Mouse (Mus musculus) right cerebral cortex, postnatal 14 days (tissue): Measurements from ENCODE around the gene Tbxas1.

Experiments used
- DNase-seq: peaks from one replicate; pipeline ENCODE4 v3.0.0; 2022

Gene Tbxas1

GRCm38 (mm10) chr6:39005267-39005944 lies 130.2 kb downstream of the Tbxas1 start:
- DNase-seq, result no peak

- peak; percentile 34 for DNase-seq
Observed at GRCm38 (mm10) chr6:39005945-39006572, 130.9 kb downstream of the Tbxas1 start.

GRCm38 (mm10) chr6:39007223-39007622 lies 132.0 kb downstream of the Tbxas1 start:
- no peak for DNase-seq

GRCm38 (mm10) chr6:39008116-39008515 lies 132.9 kb downstream of the Tbxas1 start:
- no peak for DNase-seq

- no peak for DNase-seq
Observed at GRCm38 (mm10) chr6:39013034-39013832, 138.0 kb downstream of the Tbxas1 start.

- no peak for DNase-seq
Observed at GRCm38 (mm10) chr6:39017942-39018341, 142.7 kb downstream of the Tbxas1 start.

- no peak for DNase-seq
Observed at GRCm38 (mm10) chr6:39018805-39019204, 143.6 kb downstream of the Tbxas1 start.

GRCm38 (mm10) chr6:39019219-39019618 lies 144.0 kb downstream of the Tbxas1 start:
- DNase-seq, result no peak

GRCm38 (mm10) chr6:39021909-39022308 lies 146.7 kb downstream of the Tbxas1 start:
- no peak for DNase-seq

- no peak for DNase-seq
Observed at GRCm38 (mm10) chr6:39022461-39023181, 147.4 kb downstream of the Tbxas1 start.

- DNase-seq, result no peak
Observed at GRCm38 (mm10) chr6:39024631-39025030, 149.4 kb downstream of the Tbxas1 start.

GRCm38 (mm10) chr6:39025038-39025437 lies 149.8 kb downstream of the Tbxas1 start:
- no peak for DNase-seq

- DNase-seq, result no peak
Observed at GRCm38 (mm10) chr6:39030714-39031113, 155.5 kb downstream of the Tbxas1 start.

- DNase-seq, result no peak
Observed at GRCm38 (mm10) chr6:39033676-39034075, 158.5 kb downstream of the Tbxas1 start.

- no peak for DNase-seq
Observed at GRCm38 (mm10) chr6:39035039-39035438, 159.8 kb downstream of the Tbxas1 start.

GRCm38 (mm10) chr6:39036204-39036603 lies 161.0 kb downstream of the Tbxas1 start:
- no peak for DNase-seq

GRCm38 (mm10) chr6:39040451-39040850 lies 165.2 kb downstream of the Tbxas1 start:
- DNase-seq, result peak; percentile 26

GRCm38 (mm10) chr6:39049141-39049540 lies 173.9 kb downstream of the Tbxas1 start:
- no peak for DNase-seq

- DNase-seq, result no peak
Observed at GRCm38 (mm10) chr6:39050836-39051235, 175.6 kb downstream of the Tbxas1 start.

- no peak for DNase-seq
Observed at GRCm38 (mm10) chr6:39051799-39052556, 176.8 kb downstream of the Tbxas1 start.

- DNase-seq, result no peak
Observed at GRCm38 (mm10) chr6:39052636-39053035, 177.4 kb downstream of the Tbxas1 start.

- no peak for DNase-seq
Observed at GRCm38 (mm10) chr6:39054206-39054864, 179.1 kb downstream of the Tbxas1 start.
